Mouse (Mus musculus) hematopoietic stem cell, adult 5-6 weeks (primary cell): ENCODE measurements around the gene Pgls. TPM values are rescaled to one million over a fixed set of nuclear protein-coding genes. Genes with fewer than 3 reads are reported as not detected.

ENCODE experiments used
- ATAC-seq, 2 experiments: fragments of 125-278 bp in 1 of 2; replicated peaks in 1 of 2; 2 replicates each; pipeline ENCODE4 v1.8.0; 2016 to 2017; ENCODE audit warnings: inconsistent platforms in 2 of 2, mild to moderate bottlenecking in 2 of 2, moderate number of reproducible peaks in 2 of 2, low read depth in 1 of 2, moderate TSS enrichment in 1 of 2; ENCODE audit not compliant: low FRiP score in 2 of 2, poor library complexity in 2 of 2, severe bottlenecking in 2 of 2, insufficient read depth in 1 of 2, low TSS enrichment in 1 of 2
- total RNA-seq: library from RNA; stranded (forward); fragments of 172-1452, 232-1000 nt; gene quantifications from 2 replicates; pipeline ENCODE4 v1.2.3, GENCODE M21; 2017

Pgls gene
- total RNA-seq, 1 experiment from 2014 or later: 51.4 TPM

- no peak for ATAC-seq
Observed at GRCm38 (mm10) chr8:71567587-71567986, 24.4 kb upstream of the Pgls start.

DNA sequence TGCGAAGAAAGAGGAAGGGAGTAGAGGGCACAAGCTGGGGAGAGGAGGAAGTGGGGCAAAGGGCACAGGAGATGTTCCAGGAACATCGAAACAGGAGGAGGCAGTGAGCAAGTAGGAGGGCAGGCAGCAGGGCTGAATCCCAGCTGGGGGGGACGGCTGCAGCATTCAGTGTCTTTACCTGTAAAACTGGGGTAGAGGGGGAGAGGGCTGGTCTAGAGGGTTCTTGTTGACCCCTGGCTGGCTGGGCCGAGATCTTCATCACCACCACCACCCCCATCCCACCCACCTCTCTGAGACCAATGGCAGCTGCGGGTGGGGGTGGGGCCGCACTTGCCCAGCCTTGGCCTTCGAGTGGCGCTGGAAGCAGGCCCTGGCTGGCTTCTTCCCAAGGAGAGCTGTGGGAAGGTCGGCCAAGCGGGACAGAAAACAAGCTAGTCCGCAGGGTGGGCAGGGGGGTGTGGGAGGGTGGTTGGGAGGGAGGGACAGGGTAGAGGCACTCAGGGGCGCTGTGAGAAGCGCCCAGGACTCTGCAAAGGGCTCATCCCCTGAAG is 23.5 kb upstream of the Pgls start, which contains the start of gene Slc27a1:
TSS of gene Slc27a1 (plus strand) at position 496 of the 551 bp plus-strand sequence.
- ATAC-seq: no peak

DNA sequence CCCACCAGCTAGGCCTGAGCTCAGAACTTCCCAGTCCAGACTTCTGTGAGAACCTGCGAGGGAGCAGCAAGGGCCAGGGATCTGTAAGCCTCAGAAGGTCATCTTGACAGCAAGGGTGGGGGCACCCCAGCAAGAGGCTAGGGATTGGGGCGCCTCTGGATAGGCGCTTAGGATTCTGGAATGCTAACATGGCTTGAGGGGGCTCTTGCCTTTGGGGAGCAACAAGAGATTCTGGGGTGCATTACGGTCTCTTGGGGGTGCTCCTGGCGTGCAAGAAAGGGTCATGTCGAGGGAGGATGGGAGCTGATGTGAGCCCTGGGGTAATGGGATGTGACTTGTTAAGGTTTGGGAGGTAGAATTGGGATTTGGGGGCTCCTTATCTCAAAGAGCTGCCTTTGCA is 23.0 kb upstream of the Pgls start:
- ATAC-seq: no peak

DNA sequence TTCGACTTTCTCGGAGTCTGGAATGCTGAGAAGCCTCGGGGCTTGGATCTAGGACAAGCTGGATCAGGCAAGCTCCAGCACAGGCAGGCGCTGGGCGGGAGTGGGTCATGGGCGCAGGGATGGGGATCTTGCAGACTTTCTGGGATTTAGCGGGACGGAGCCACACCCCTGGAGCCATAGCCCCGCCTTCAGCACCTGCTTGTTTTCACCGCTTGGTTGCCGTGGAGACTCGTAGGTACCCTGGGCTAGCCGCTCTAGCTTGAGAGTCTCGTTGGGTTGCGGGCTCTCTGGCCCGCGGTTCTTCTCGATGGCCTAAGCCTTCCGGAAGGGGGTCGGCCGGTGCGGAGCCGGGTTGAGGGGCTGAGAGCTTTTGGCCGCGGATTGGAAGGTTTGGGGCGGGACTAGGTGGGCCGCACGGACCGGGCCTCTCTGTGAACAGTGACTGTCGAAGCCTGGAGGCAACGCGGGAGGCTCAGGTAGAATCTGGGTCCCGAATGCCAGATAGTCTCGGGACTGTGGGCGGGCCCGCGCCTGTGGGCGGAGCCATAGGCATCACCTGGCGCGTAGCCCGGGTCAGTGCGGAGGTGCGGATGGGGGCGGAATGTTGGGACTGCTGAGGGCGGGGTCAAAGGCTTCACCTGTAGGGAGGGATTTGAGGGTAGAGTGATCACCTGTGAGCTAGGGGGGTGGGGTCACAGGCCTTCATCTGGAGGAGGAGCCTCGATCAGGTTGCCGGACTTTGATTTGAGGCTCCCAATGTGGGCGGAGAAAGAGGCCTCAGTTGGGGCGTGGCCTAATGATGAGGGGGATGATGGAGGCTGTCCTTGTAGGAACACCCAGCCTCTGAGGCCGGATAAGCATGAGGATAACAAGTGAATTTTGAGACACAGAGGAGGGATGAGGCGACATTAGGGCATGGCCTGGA is 22.3 kb upstream of the Pgls start:
- ATAC-seq: peak; percentile 59 to 62

- ATAC-seq: peak; percentile 77 to 89
Observed at GRCm38 (mm10) chr8:71570291-71570954, 21.6 kb upstream of the Pgls start.

DNA sequence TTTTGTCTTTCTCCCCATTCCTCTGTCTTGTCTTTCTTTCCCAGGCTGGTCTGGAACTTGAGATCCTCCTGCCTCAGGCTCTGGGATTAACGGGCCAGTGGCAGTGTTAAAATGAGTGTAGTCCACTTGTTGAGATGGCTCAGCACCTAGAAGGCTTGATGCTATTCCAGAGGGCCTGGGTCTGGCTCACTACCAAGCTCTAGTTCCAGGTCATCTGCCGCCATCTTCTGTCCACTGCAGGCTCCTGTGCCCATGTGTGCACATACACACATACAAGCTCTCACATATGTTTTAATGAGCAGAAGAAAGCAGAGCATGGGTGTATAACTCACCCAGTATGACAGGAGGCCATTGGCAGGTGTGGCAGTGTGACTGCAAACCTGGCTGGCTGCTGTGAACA is 19.9 kb upstream of the Pgls start:
- no peak for ATAC-seq

DNA sequence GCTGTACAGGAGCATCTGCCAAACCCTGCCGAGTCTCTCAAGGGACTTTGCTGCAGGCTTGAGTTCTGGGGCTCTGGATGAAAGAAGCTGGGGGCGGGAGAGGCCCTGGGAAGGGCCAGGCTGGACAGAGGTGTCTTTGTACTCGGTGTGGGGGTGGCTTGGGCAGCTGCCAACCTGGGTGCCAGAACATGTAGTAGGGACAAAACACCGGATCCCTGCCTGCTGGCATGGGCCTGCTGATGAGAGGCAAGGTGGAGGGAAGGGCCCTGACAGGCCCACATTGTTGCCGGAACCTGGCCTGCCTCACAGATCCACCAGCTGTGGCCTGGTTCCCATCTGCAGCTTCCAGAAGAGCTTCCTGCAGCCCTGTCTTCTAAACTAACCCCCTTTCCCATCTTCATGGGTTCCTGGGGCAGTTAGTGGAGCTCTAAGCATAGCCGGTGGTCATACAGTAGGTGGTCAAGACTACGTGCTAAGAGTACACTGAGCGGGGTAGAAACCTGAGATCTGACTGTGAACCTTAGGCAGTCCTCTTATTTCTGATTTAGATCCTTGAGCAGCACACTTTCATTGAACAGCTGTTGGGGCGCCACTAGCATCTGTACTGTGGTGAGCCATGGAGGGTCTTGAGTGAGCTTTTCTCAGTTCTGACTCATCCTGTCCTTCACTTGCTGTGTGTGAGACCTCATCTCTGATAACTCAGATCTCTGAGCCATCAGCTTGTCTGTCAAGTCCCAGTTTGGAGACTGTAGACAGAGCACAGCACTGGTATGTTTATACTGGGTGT is 18.9 kb upstream of the Pgls start:
- no peak for ATAC-seq

- no peak for ATAC-seq
Observed at GRCm38 (mm10) chr8:71574426-71574825, 17.6 kb upstream of the Pgls start.

DNA sequence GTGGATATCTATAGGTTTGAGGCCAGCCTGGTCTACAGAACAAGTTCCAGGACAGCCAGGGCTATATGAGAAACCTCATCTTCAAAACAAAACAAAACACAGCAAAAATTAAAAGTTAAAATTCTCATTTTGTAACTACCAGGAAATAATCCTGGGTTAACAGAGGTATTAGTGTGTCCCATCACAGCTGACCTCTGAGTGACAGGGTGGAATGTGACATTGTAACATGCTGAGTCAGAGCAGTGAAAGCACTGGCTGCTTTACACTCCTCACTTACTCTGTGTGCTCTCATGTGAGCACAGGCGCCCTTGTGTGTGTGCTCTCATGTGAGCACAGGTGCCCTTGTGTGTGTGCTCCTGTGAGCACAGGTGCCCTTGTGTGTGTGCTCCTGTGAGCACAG is 17.0 kb upstream of the Pgls start:
- ATAC-seq: no peak

DNA sequence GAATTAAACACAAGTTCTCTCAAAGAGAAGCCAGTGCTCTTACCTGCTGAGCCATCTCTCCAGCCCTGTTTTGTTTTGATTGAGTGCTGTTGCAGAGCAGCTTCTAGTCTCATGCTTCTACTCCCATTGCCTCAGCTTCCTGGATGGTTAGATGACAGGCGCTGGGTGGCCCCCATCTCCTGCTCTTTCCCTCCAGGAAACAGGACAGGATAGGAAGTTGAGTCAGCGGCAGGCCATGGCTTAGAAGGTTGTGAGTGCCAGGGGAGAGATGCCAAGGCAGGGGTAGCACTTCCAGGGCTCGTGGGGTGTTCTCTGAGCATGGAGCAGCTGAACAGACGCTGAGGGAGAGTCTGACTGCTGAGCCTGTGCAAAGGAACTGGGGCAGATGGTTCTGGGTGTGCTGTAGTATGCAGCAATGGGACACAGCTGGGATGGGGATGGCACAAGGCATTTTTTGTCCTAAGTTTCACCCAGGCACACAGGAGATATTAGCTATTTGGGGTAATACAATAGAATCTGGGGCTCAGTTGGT is 14.1 kb upstream of the Pgls start:
- no peak for ATAC-seq

GRCm38 (mm10) chr8:71579009-71579408 is 13.0 kb upstream of the Pgls start:
- ATAC-seq: no peak

DNA sequence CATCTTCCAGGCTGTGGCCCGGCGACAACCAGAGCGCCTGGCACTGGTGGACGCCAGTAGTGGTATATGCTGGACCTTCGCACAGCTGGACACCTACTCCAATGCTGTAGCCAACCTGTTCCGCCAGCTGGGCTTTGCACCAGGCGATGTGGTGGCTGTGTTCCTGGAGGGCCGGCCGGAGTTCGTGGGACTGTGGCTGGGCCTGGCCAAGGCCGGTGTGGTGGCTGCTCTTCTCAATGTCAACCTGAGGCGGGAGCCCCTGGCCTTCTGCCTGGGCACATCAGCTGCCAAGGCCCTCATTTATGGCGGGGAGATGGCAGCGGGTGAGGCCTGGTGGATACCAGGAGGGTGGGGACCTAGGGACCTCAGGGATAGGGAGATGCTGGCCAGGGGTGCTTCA is 12.5 kb upstream of the Pgls start:
- ATAC-seq: no peak

DNA sequence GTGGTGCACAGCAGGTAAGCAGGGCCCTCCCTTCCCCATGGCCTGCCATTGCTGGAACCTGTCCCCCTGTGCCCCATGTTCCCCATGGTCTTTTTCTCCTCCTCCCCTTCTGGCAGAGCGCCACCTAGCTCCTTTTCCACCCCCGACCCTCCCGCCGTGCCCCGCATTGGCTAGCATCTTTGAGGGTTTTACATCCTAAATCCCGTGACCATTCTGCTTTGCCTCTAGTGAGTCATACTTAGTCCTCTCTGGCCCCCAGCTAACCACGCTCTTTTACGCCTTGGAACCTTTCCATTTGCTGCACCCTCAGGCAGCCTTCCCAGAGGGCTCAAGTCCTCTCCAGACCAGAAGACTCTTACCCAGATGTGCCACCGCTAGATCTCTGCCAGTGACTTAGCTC is 11.8 kb upstream of the Pgls start:
- ATAC-seq: no peak

DNA sequence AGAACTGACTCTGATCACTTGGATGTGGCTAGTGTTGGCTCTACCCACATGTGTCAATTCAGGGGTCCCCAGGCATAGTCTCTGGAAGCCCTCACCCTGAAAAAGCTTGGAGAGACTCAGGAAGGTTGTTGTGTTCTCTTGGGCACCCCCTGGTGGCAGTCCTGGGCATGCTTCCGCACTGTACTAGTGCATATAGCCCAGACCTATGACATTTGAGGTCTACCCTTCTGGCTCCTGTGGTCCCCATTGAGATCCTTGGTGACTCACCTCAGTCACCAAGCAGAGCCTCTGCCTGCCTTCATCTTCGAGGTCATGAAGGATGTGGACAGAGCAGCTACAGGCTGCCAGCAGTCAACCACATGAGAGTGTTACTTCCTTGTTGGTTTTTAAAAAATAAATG is 5.1 kb upstream of the Pgls start:
- ATAC-seq: 0 out of 4 replicates have a peak, but pooled peaks of 1 of the 2 experiments have one; percentile 13

GRCm38 (mm10) chr8:71588762-71589161 is 3.2 kb upstream of the Pgls start:
- no peak for ATAC-seq

DNA sequence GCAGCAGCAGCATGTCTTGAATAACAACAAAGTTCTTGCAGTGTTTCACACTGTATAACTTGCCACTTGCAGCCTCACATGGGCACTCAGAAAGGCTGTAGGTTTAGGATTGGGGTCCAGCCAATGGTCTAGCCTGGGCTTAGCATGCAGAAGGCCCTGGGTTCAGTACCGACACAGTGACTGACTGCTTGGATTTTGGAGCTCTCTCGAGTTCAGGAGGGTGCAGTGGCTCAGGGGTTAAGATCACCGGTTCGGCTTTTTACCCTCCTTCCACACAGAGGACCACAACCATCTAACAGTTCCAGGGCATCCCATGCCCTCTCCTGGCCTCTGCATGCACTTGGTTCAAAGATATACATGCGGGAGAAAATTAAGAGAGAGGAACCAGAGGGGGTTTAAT is 959 bp upstream of the Pgls start:
- ATAC-seq: no peak

GRCm38 (mm10) chr8:71592374-71593170 is 596 bp downstream of the Pgls start:
- ATAC-seq: no peak; a peak in 1 of 4 replicates
